Mouse (Mus musculus): ENCODE results near the gene Sstr4. TPM values are rescaled to one million over a fixed set of nuclear protein-coding genes. Genes with fewer than 3 reads are reported as not detected.

Sstr4 gene
- total and polyA plus RNA-seq, 3 experiments = not detected

GRCm38 (mm10) chr2:148425709-148426382, 30.7 kb downstream of the Sstr4 start:
- H3K27me3 ChIP-seq (ENCODE audit: control insufficient read depth in 1 of 2, insufficient read depth in 2 of 2, low read length in 2 of 2) = no peaks in the 10 kb centered on the region
- H3K9me3 ChIP-seq (replicated peaks; ENCODE audit: insufficient read depth, low read length) = no peaks in the 10 kb centered on the region
- H3K27ac ChIP-seq (ENCODE audit: control insufficient read depth, low read depth, low read length) = no peak overlapping the region
- no peaks in the 10 kb centered on the region for H3K4me1 ChIP-seq (ENCODE audit: control insufficient read depth in 1 of 2, insufficient read depth in 2 of 2, low read length in 2 of 2)
- DNase-seq (ENCODE audit: low read depth, low spot score) = no peak
- no peak for TF ChIP-seq ZC3H11A (IDR thresholded peaks at IDR 0.05; ENCODE audit: low read depth, low read length)
- no peak overlapping the region for H3K9ac ChIP-seq (ENCODE audit: control insufficient read depth, low read depth, low read length, poor library complexity, severe bottlenecking)
- H3K79me2 ChIP-seq (ENCODE audit: control insufficient read depth, insufficient read depth, low read length, poor library complexity) = no peaks in the 10 kb centered on the region
- no peaks in the 10 kb centered on the region for H3K36me3 ChIP-seq (ENCODE audit: control insufficient read depth in 1 of 2, insufficient read depth in 2 of 2, low read length in 2 of 2)
- H3K4me3 ChIP-seq (ENCODE audit: control insufficient read depth in 1 of 2, insufficient read depth in 1 of 2, low read depth in 2 of 2, low read length in 2 of 2) = no peak overlapping the region

GRCm38 (mm10) chr2:148427553-148427952, 32.4 kb downstream of the Sstr4 start:
- no peak for TF ChIP-seq EP300 (IDR thresholded peaks at IDR 0.05; ENCODE audit: low read depth in 1 of 2, low read length in 2 of 2)
- Histone ChIP-seq H3K79me2 (ENCODE audit: control insufficient read depth, insufficient read depth, low read length, poor library complexity) (no peaks in the 10 kb centered on the region), H3K27ac (ENCODE audit: control insufficient read depth, low read depth, low read length) (no peak overlapping the region), H3K36me3 (ENCODE audit: control insufficient read depth in 1 of 2, insufficient read depth in 2 of 2, low read length in 2 of 2) (no peaks in the 10 kb centered on the region), H3K9ac (ENCODE audit: control insufficient read depth, low read depth, low read length, poor library complexity, severe bottlenecking) (no peak overlapping the region), H3K27me3 (ENCODE audit: control insufficient read depth in 1 of 2, insufficient read depth in 2 of 2, low read length in 2 of 2) (no peaks in the 10 kb centered on the region), H3K4me3 (ENCODE audit: control insufficient read depth in 1 of 2, insufficient read depth in 1 of 2, low read depth in 2 of 2, low read length in 2 of 2) (no peak overlapping the region), H3K9me3 (replicated peaks; ENCODE audit: insufficient read depth, low read length) (no peaks in the 10 kb centered on the region), H3K4me1 (ENCODE audit: control insufficient read depth in 1 of 2, insufficient read depth in 2 of 2, low read length in 2 of 2) (no peaks in the 10 kb centered on the region)
- DNase-seq (ENCODE audit: low read depth, low spot score) = no peak

DNA sequence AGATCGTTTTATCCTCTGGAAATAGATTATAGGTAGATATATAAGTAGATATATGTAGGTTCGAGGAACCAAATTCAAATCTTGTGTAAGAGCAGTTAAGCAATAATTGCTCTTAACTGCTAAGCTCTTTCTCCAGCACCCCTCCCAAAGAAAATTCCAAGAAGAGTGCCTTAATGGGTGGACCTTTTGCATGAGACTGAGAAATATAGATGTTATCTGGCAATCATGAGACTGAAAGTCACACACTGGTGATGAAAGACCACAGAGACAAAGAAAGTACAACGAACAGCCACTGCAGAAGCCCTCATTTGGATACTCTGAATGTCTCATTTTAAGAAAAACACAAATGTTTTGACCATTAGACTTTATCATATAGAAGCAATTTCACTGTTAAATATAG, 33.4 kb downstream of the Sstr4 start:
- H3K9me3 ChIP-seq (replicated peaks; ENCODE audit: insufficient read depth, low read length) = no peaks in the 10 kb centered on the region
- no peak for DNase-seq (ENCODE audit: low read depth, low spot score)
- TF ChIP-seq GATA1 (IDR thresholded peaks at IDR 0.05; ENCODE audit: low read depth, low read length) (no peak), RCOR1 (IDR thresholded peaks at IDR 0.05; ENCODE audit: low read depth, low read length) (no peak), ZNF384 (IDR thresholded peaks at IDR 0.05; ENCODE audit: low read depth, low read length) (no peak), CHD2 (IDR thresholded peaks at IDR 0.05; ENCODE audit: low read length) (no peak), MEF2A (IDR thresholded peaks at IDR 0.05; ENCODE audit: extremely low read depth, insufficient replicate concordance, low read depth, low read length, poor library complexity, severe bottlenecking) (no peak), SMC3 (IDR thresholded peaks at IDR 0.05; ENCODE audit: low read depth, low read length) (no peak), ELF1 (IDR thresholded peaks at IDR 0.05; ENCODE audit: low read depth, low read length) (no peak), CTCF (IDR thresholded peaks at IDR 0.05 in 2 of 3, conservative IDR thresholded peaks at IDR 0.05 in 1 of 3; ENCODE audit: control insufficient read depth in 1 of 3, insufficient read depth in 1 of 3, low read depth in 2 of 3, low read length in 3 of 3, poor library complexity in 1 of 3, severe bottlenecking in 1 of 3) (no peak), USF2 (IDR thresholded peaks at IDR 0.05; ENCODE audit: borderline replicate concordance in 1 of 2, insufficient read depth in 1 of 2, low read depth in 1 of 2, low read length in 2 of 2) (no peak)
- no peak overlapping the region for H3K4me3 ChIP-seq (ENCODE audit: control insufficient read depth in 1 of 2, insufficient read depth in 1 of 2, low read depth in 2 of 2, low read length in 2 of 2)
- H3K79me2 ChIP-seq (ENCODE audit: control insufficient read depth, insufficient read depth, low read length, poor library complexity) = no peaks in the 10 kb centered on the region
- H3K4me1 ChIP-seq (ENCODE audit: control insufficient read depth in 1 of 2, insufficient read depth in 2 of 2, low read length in 2 of 2) = no peaks in the 10 kb centered on the region
- H3K9ac ChIP-seq (ENCODE audit: control insufficient read depth, low read depth, low read length, poor library complexity, severe bottlenecking) = no peak overlapping the region
- H3K27ac ChIP-seq (ENCODE audit: control insufficient read depth, low read depth, low read length) = no peak overlapping the region
- H3K36me3 ChIP-seq (ENCODE audit: control insufficient read depth in 1 of 2, insufficient read depth in 2 of 2, low read length in 2 of 2) = no peaks in the 10 kb centered on the region
- H3K27me3 ChIP-seq (ENCODE audit: control insufficient read depth in 1 of 2, insufficient read depth in 2 of 2, low read length in 2 of 2) = no peaks in the 10 kb centered on the region

Data from MEL (cell line).